Mouse (Mus musculus) cerebellum, postnatal 10 days (tissue): Measurements from ENCODE around the gene Syt13.

Source experiments
- DNase-seq, 2 experiments: peaks; one replicate each; pipeline ENCODE4 v3.0.0; 2021; ENCODE audit warnings: mixed read lengths in 2 of 2

The Syt13 gene

GRCm38 (mm10) chr2:92929696-92930095 lies 14.8 kb downstream of the Syt13 start:
- no peak for DNase-seq

- DNase-seq, result no peak
These were observed 16.2 kb downstream of the Syt13 start for GRCm38 (mm10) chr2:92931061-92931460.

- no peak for DNase-seq
These were observed 18.5 kb downstream of the Syt13 start for GRCm38 (mm10) chr2:92933379-92933778.

GRCm38 (mm10) chr2:92934312-92934982 lies 19.5 kb downstream of the Syt13 start:
- peak; percentile 82 to 83 for DNase-seq

- peak; percentile 94 to 96 for DNase-seq
These were observed 20.6 kb downstream of the Syt13 start for GRCm38 (mm10) chr2:92935483-92935882.

GRCm38 (mm10) chr2:92938063-92938462 lies 23.2 kb downstream of the Syt13 start:
- no peak for DNase-seq

GRCm38 (mm10) chr2:92938827-92939226 lies 23.9 kb downstream of the Syt13 start:
- DNase-seq, result no peak

- DNase-seq, result no peak
These were observed 26.1 kb downstream of the Syt13 start for GRCm38 (mm10) chr2:92940963-92941362.

- DNase-seq, result peak; percentile 42 to 50
These were observed 26.6 kb downstream of the Syt13 start for GRCm38 (mm10) chr2:92941463-92941862.

- peak in 1 of 2 experiments; percentile 35 for DNase-seq
These were observed 28.5 kb downstream of the Syt13 start for GRCm38 (mm10) chr2:92943406-92943805.

GRCm38 (mm10) chr2:92944356-92944755 lies 29.5 kb downstream of the Syt13 start:
- DNase-seq, result no peak

- DNase-seq, result no peak
These were observed 30.3 kb downstream of the Syt13 start for GRCm38 (mm10) chr2:92945125-92945746.

- no peak for DNase-seq
These were observed 31.1 kb downstream of the Syt13 start for GRCm38 (mm10) chr2:92945824-92946598.

- peak; percentile 66 to 71 for DNase-seq
These were observed 33.2 kb downstream of the Syt13 start for GRCm38 (mm10) chr2:92947981-92948698.

GRCm38 (mm10) chr2:92948699-92949300 lies 33.9 kb downstream of the Syt13 start:
- no peak for DNase-seq

GRCm38 (mm10) chr2:92949518-92949917 lies 34.6 kb downstream of the Syt13 start:
- no peak for DNase-seq

GRCm38 (mm10) chr2:92953450-92953849 lies 38.6 kb downstream of the Syt13 start:
- DNase-seq, result peak; percentile 82 to 85

GRCm38 (mm10) chr2:92954404-92955114 lies 39.7 kb downstream of the Syt13 start:
- peak; percentile 91 to 94 for DNase-seq

- no peak for DNase-seq
These were observed 42.0 kb downstream of the Syt13 start for GRCm38 (mm10) chr2:92956943-92957342.

- peak; percentile 32 to 39 for DNase-seq
These were observed 43.7 kb downstream of the Syt13 start for GRCm38 (mm10) chr2:92958640-92959039.

GRCm38 (mm10) chr2:92964345-92964744 lies 49.4 kb downstream of the Syt13 start:
- DNase-seq, result no peak

- peak; percentile 35 to 45 for DNase-seq
These were observed 51.4 kb downstream of the Syt13 start for GRCm38 (mm10) chr2:92966257-92966656.
